Mouse (Mus musculus) neural tube, embryonic 12.5 days (tissue): ENCODE measurements around the gene Sema7a. TPM values are rescaled to one million over a fixed set of nuclear protein-coding genes. Genes with fewer than 3 reads are reported as not detected.

Experiments used
- ATAC-seq: fragments of 200-750 bp; cut with Nextera tagmentation; 2 replicates; pipeline ENCODE4 v1.8.0; 2017; ENCODE audit warnings: low read depth, mild to moderate bottlenecking, moderate TSS enrichment, moderate library complexity; ENCODE audit not compliant: low FRiP score
- H3K27ac ChIP-seq: fragments of 300-500 bp; sonication (generic); 2 replicates; pipeline ENCODE4 v1.5.1; 2016
- H3K27me3 ChIP-seq: fragments of 300-500 bp; sonication (generic); replicated peaks from 2 replicates; pipeline ENCODE4 v1.6.1; 2016; ENCODE audit warnings: mild to moderate bottlenecking
- H3K36me3 ChIP-seq: fragments of 300-500 bp; sonication (generic); 2 replicates; pipeline ENCODE4 v1.6.1; 2016; ENCODE audit warnings: mild to moderate bottlenecking
- H3K4me1 ChIP-seq: fragments of 300-500 bp; sonication (generic); 2 replicates; pipeline ENCODE4 v1.6.1; 2016
- H3K4me2 ChIP-seq: fragments of 300-500 bp; sonication (generic); replicated peaks from 2 replicates; pipeline ENCODE4 v1.6.1; 2016; ENCODE audit warnings: mild to moderate bottlenecking
- H3K4me3 ChIP-seq: fragments of 300-500 bp; sonication (generic); 2 replicates; pipeline ENCODE4 v1.5.1; 2016
- H3K9ac ChIP-seq: fragments of 300-500 bp; sonication (generic); 2 replicates; pipeline ENCODE4 v1.6.1; 2016; ENCODE audit warnings: mild to moderate bottlenecking
- H3K9me3 ChIP-seq: fragments of 300-500 bp; sonication (generic); 2 replicates; pipeline ENCODE4 v1.6.1; 2016; ENCODE audit warnings: mild to moderate bottlenecking
- WGBS: fragments of 180-500 bp; shearing (Covaris S2); methylation state at CpG from one replicate; pipeline ENCODE4 v1.1.7; 2016; 5-methylcytosine and 5-hydroxymethylcytosine counted together
- polyA plus RNA-seq: library from polyadenylated mRNA; unstranded; fragments of >200 nt; fragmentation: Nextera tagmentation; extraction: Ambion mirVana; gene quantifications from 2 replicates; pipeline ENCODE4 v1.2.1, GENCODE M21; 2016

The Sema7a gene
- polyA plus RNA-seq, 1 experiment from 2014 or later, result 0.85 TPM

- Histone ChIP-seq H3K9ac (no peak overlapping the region), H3K4me1 (peaks cover 31% of the 10 kb centered on the region), H3K4me3 (no peak overlapping the region), H3K9me3 (no peaks in the 10 kb centered on the region), H3K4me2 (peak overlapping the region; percentile 94), H3K27me3 (peaks cover 31% of the 10 kb centered on the region), H3K27ac (no peak overlapping the region), H3K36me3 (no peaks in the 10 kb centered on the region)
- ATAC-seq, result no peak
- 57% methylated on average over 2 of the region's 2 CpGs for WGBS
These were observed 2.1 kb downstream of the Sema7a start for GRCm38 (mm10) chr9:57942039-57942438.

- Histone ChIP-seq H3K4me3 (no peak overlapping the region), H3K9me3 (no peaks in the 10 kb centered on the region), H3K27ac (no peak overlapping the region), H3K9ac (no peak overlapping the region), H3K4me2 (no peak overlapping the region), H3K4me1 (peaks cover 31% of the 10 kb centered on the region), H3K36me3 (no peaks in the 10 kb centered on the region), H3K27me3 (peaks cover 29% of the 10 kb centered on the region)
- WGBS, result 26% methylated on average over 2 of the region's 2 CpGs
- no peak for ATAC-seq
These were observed 3.2 kb downstream of the Sema7a start for GRCm38 (mm10) chr9:57943067-57943466.

- Histone ChIP-seq H3K9me3 (no peaks in the 10 kb centered on the region), H3K9ac (no peak overlapping the region), H3K4me3 (no peak overlapping the region), H3K36me3 (no peaks in the 10 kb centered on the region), H3K4me2 (no peak overlapping the region), H3K4me1 (peaks cover 25% of the 10 kb centered on the region), H3K27ac (no peak overlapping the region), H3K27me3 (peaks cover 25% of the 10 kb centered on the region)
- WGBS, result 27% methylated on average over 5 of the region's 5 CpGs
- ATAC-seq, result no peak
These were observed 4.7 kb downstream of the Sema7a start for GRCm38 (mm10) chr9:57944572-57944971.

- no peak for ATAC-seq
- 80% methylated on average over 8 of the region's 8 CpGs for WGBS
- H3K9ac ChIP-seq, result no peak overlapping the region
These were observed 6.1 kb downstream of the Sema7a start for GRCm38 (mm10) chr9:57945771-57946616.

DNA sequence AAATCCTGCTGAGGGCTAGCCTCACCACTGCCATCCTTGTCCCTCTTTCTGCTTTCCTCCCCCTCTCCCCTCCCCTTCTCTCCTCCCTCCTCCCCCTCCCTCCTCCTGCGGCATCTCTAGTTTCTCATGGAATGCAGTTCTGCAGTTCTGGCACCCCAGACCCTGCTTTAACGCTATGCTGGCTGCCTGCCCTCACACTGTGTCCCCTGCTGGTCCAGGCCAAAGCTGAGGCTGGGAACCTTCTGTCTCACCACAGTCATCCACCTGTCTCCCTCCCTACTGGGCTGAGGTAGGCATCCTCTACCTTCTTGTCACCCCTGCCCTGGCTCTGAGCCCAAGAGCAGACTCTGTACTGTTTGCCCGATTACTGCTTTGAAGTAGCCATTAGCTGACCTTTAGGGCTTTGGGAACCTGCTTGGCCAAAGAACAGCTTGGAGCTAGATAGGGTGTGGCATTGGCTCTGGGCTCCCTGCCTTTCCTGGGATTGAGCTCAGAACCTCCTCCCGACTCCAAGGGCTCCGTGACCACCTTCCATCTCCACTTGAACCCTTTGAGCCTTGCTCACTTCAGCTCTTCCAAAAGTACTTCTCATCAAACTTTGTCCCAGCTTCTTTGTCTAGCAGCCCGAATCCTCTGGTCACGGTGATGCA is 7.6 kb downstream of the Sema7a start:
- H3K27me3 ChIP-seq, result peaks cover 8% of the 10 kb centered on the region; the same call in 1 of the 2 replicates
- H3K27ac ChIP-seq, result no peak overlapping the region
- ATAC-seq, result no peak
- no peaks in the 10 kb centered on the region for H3K9me3 ChIP-seq
- no peak overlapping the region for H3K4me2 ChIP-seq
- no peak overlapping the region for H3K4me3 ChIP-seq
- WGBS, result 58% methylated on average over 7 of the region's 7 CpGs
- H3K36me3 ChIP-seq, result no peaks in the 10 kb centered on the region
- H3K9ac ChIP-seq, result no peak overlapping the region
- H3K4me1 ChIP-seq, result peaks cover 24% of the 10 kb centered on the region

More at GRCm38 (mm10) chr9:57945771-57946616, 6.1 kb downstream of the Sema7a start:
- peaks cover 21% of the 10 kb centered on the region for H3K27me3 ChIP-seq
- no peaks in the 10 kb centered on the region for H3K36me3 ChIP-seq
- no peak overlapping the region for H3K4me2 ChIP-seq
- H3K27ac ChIP-seq, result no peak overlapping the region
- peaks cover 32% of the 10 kb centered on the region for H3K4me1 ChIP-seq
- H3K4me3 ChIP-seq, result no peak overlapping the region
- H3K9me3 ChIP-seq, result no peaks in the 10 kb centered on the region

GRCm38 (mm10) chr9:57948333-57948931 is 8.5 kb downstream of the Sema7a start:
- Histone ChIP-seq H3K27me3 (no peaks in the 10 kb centered on the region), H3K9ac (no peak overlapping the region), H3K4me1 (peaks cover 20% of the 10 kb centered on the region), H3K4me3 (no peak overlapping the region), H3K4me2 (no peak overlapping the region), H3K27ac (no peak overlapping the region), H3K36me3 (no peaks in the 10 kb centered on the region), H3K9me3 (no peaks in the 10 kb centered on the region)
- no peak for ATAC-seq
- WGBS, result 84% methylated on average over 7 of the region's 7 CpGs

DNA sequence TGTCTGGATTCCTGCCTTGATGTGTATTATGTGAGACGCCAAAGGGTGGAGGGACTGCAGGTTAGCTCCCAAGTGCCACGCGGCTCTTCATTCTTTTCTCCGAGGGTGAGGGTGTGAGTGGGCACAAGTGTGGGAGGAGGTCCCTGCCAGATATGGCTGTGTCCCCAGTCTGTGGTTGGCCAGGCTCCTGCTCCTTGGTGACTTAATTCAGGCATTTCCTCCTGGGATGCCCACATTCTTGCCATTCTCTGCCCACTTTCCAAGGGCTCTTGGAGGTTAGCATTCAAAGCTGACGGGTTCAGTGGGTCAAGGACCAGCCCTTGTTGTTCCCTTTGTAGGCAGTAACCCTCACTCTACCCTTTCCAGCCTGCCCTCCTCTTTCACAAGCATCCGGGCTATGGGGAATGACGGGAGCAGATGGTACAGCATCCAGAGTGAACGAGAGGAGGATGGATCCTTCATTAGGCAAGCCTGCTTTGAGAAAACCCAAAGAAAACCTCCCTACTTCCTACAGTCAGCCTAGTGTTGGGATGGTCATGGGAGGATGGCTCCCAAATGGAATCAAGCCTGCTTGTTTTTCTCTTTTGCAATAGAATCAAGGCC is 9.3 kb downstream of the Sema7a start:
- ATAC-seq, result no peak
- Histone ChIP-seq H3K4me2 (no peak overlapping the region), H3K9me3 (no peaks in the 10 kb centered on the region), H3K27me3 (no peaks in the 10 kb centered on the region), H3K27ac (no peak overlapping the region), H3K4me3 (no peak overlapping the region), H3K9ac (no peak overlapping the region), H3K36me3 (no peaks in the 10 kb centered on the region), H3K4me1 (peaks cover 20% of the 10 kb centered on the region)
- WGBS, result 84% methylated on average over 8 of the region's 8 CpGs

GRCm38 (mm10) chr9:57949879-57950278 is 10.0 kb downstream of the Sema7a start:
- Histone ChIP-seq H3K4me3 (no peak overlapping the region), H3K27me3 (no peaks in the 10 kb centered on the region), H3K36me3 (no peaks in the 10 kb centered on the region), H3K27ac (no peak overlapping the region), H3K9me3 (no peaks in the 10 kb centered on the region), H3K4me1 (peaks cover 20% of the 10 kb centered on the region), H3K4me2 (no peak overlapping the region), H3K9ac (0 out of 2 replicates have a peak overlapping the region, but pooled peaks have one; percentile 35)
- WGBS, result 53% methylated on average over 8 of the region's 8 CpGs
- no peak for ATAC-seq

DNA sequence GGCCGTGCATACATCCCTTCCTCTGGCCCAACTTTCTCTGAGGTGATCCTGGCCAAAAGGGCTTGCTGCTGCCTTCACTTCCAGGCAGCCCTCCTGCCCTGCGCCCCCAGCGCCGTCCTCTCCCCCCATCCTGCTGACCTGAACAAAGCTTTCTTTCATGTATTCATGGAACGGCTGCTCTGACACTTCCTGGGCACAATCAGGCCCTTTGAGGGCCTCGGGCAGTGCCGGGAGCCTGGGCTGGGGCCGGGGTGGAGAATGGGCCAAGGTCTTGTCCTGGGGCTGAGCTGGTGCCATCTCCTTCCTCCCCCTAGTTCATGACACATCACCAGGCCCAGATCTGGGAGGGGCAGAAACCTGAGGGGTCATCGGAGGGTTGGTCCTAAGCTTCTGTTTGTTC is 10.6 kb downstream of the Sema7a start:
- H3K36me3 ChIP-seq, result peaks cover under 1% of the 10 kb centered on the region; the same call in 1 of the 2 replicates
- H3K9me3 ChIP-seq, result no peaks in the 10 kb centered on the region
- no peak for ATAC-seq
- WGBS, result 39% methylated on average over 9 of the region's 9 CpGs
- H3K9ac ChIP-seq, result 0 out of 2 replicates have a peak overlapping the region, but pooled peaks have one; percentile 35
- no peaks in the 10 kb centered on the region for H3K27me3 ChIP-seq
- H3K4me1 ChIP-seq, result peaks cover 20% of the 10 kb centered on the region
- H3K4me2 ChIP-seq, result 0 out of 2 replicates have a peak overlapping the region, but pooled peaks have one; percentile 7
- no peak overlapping the region for H3K4me3 ChIP-seq
- no peak overlapping the region for H3K27ac ChIP-seq

DNA sequence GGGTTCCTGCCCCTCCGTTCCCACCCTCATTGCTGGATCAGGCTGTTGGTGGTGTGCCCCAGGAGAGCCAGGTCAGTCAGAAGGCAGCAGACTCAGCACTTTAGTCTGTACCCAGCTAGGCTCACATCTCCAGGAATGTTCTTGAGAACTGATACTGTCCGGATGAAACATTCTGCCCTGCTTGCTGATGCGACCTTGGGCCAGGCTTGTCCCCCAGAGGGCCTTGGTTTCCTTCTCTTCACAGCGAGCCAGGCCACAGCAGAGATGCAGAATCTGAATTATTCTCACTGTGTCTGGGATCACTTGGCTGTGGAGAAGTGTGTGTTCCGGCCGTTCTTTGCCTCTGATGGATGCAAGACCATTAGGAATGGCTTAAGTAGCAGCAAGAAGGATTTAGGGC is 12.1 kb downstream of the Sema7a start:
- Histone ChIP-seq H3K27me3 (no peaks in the 10 kb centered on the region), H3K27ac (no peak overlapping the region), H3K36me3 (peaks cover 11% of the 10 kb centered on the region; the same call in 1 of the 2 replicates), H3K4me2 (no peak overlapping the region), H3K9me3 (no peaks in the 10 kb centered on the region), H3K4me1 (peaks cover 20% of the 10 kb centered on the region), H3K9ac (no peak overlapping the region), H3K4me3 (no peak overlapping the region)
- 71% methylated on average over 6 of the region's 6 CpGs for WGBS
- ATAC-seq, result no peak

GRCm38 (mm10) chr9:57954962-57955744 is 15.2 kb downstream of the Sema7a start:
- H3K27ac ChIP-seq, result no peak overlapping the region
- H3K4me1 ChIP-seq, result peaks cover 15% of the 10 kb centered on the region
- H3K27me3 ChIP-seq, result no peaks in the 10 kb centered on the region
- no peak overlapping the region for H3K4me3 ChIP-seq
- no peaks in the 10 kb centered on the region for H3K9me3 ChIP-seq
- 88% methylated on average over 12 of the region's 12 CpGs for WGBS
- H3K4me2 ChIP-seq, result no peak overlapping the region
- ATAC-seq, result no peak
- peaks cover 27% of the 10 kb centered on the region for H3K36me3 ChIP-seq
- no peak overlapping the region for H3K9ac ChIP-seq
